Mouse (Mus musculus) urinary bladder, postnatal 10 days (tissue): ENCODE measurements around the gene Abhd14b.

Experiments used
- DNase-seq: peaks from one replicate; pipeline ENCODE4 v3.0.0; 2022; ENCODE audit warnings: low spot score

The Abhd14b gene

DNA sequence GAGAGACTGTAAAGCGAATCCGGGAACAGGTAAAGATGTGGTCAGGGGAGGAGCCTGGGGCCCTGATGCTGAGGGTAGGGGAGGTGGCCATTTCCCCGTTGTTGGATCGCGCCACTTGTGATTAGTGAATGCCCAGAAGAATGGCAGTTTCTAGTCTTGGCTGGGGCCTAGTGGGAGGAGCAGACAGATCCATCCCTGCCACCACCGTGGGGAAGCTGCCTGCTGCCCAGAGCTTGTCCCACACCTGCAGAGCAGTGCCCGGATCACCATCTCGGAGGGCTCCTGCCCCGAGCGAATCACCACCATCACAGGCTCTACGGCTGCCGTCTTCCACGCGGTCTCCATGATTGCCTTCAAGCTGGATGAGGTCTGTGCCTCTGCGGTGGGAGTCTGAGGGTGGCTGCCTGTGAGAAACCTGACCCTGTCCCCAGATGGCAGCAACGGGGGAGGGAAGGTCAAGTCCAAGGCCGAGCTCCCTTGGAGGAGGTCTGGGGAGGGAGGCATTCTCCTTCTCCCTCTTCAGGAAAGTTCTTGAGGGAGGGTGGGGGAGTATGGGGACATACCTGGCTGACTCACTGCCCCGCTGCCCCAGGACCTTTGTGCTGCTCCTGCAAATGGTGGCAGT lies 13.3 kb downstream of the Abhd14b start:
- no peak for DNase-seq

DNA sequence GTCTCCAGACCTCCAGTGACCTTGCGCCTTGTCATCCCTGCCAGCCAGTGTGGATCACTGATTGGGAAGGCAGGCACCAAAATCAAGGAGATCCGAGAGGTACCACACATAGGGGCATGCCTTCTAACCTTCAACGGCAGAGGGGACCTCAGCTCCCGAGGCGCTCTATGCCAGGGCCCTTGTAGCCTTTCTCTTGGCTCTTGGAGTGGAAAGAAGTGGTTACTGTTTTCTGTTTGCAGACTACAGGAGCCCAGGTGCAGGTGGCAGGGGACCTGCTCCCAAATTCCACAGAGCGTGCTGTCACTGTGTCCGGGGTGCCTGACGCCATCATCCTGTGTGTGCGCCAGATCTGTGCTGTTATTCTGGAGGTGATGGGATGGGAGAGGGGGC lies 13.8 kb downstream of the Abhd14b start:
- no peak for DNase-seq

DNA sequence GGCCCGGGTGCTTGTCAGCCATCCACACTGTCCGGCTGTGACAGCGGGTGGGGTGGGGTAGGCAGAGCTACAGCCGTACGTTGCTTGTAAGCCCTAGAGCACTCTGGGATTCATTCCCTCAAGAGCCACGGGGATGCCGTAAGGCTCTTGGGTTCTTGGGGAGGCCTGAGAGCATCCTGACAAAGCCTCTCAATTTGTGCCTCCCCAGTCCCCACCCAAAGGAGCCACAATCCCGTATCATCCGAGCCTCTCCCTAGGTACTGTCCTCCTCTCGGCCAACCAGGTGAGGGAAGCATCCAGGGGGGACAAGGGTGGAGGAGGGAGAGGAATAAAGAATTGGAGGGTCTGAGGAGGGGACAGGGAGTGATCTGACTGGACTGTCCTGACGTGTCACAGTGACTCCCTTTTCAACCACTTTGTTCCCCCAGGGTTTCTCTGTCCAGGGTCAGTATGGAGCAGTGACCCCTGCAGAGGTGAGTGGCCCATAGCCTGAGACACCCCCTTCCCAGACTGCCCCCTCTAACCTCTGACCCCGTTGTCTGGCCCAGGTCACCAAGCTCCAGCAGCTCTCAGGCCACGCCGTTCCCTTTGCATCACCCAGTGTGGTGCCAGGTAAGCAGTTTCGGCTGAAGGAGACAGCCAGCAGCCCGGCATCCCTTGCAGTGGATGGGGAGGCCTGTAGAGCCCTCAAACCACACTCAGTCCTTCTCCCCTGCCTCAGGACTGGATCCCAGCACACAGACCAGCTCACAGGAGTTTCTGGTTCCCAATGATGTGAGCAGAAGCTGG lies 14.6 kb downstream of the Abhd14b start:
- no peak for DNase-seq

DNA sequence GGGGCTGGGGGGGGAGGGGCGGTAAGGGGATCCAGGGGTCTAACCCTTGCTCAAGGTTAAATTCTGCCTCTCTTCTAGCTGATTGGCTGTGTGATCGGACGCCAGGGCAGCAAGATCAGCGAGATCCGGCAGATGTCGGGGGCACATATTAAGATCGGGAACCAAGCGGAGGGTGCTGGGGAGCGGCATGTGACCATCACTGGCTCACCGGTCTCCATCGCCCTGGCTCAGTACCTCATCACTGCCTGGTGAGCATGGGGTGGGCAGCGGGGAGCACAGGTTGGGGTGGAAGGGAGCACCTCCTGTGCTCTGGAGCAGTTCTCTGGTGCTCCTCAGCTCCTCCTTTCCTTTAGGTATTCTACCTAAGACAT lies 15.2 kb downstream of the Abhd14b start:
- DNase-seq, result no peak

DNA sequence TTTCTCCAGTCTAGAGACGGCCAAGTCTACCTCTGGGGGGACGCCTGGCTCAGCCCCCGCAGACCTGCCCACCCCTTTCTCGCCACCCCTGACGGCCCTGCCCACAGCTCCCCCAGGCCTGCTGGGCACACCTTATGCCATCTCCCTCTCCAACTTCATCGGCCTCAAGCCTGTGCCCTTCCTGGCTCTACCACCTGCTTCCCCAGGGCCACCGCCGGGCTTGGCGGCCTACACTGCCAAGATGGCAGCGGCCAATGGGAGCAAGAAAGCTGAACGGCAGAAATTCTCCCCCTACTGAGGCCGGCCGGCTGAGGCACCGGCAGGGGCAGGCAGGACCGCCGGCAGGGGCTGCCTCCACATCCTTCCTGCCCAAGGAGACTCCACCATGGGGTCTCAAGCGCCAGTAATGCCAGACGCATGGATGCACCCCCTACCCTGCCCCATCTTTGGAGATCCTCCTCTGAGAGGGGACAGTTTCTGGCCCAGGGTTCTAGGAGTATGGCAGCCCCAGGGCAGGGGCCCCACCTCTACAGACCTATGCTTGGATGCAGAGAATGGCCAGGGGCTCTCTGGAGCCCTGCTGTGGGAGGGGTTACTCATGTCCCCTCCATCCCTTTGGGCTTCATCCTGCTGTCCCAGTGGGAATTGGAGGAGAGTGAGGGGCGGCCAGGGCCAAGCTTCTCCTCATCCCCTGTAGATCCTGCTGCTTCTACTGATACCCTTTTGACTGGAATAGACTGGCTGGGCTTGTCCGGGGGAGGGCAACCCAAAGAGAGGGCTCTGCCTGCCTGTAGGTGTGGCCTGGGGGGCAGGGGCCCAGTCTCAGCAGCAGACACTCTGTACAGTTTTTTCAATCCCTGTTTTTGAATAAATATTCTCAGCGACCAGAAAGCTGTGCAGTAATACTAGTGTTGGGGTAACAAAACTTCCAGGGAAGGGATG lies 16.1 kb downstream of the Abhd14b start:
- no peak for DNase-seq

DNA sequence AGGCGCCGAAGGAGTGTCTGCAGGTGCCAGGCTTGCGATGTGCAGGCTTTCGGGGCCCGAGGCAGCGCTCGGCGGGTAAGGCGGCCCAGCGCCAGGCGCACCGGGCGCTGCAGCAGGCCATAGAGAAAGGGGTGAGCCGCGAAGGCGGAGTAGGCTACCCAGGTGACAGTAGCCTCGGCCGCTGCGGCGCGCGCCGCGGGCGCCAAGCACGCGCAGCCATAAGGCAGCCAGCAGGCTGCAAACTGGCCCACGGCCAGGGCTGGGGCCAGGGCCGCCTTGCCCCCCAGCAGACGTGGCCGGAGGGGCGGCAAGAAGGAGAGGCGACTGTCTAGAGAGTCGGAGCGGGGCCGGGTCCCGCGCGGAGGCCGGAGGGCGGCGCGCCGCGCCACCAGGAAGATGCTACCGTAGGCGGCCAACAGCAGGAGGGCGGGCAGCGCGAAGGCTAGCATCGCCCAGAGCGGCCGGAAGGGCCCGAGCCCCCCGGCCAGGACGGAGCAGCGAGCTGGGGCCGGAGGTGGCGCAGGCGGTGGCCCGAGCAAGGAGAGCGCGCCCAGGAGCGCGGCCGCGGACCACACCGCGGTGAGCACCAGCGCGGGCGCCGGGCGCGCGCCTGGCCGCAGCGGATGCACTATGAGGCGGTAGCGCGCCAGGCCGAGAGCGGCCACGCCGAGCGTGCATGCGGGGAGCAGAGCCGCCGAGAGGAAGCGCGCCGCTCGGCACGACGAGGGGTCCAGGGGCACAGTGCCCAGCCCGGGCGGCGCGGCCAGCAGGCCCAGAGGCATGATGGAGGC lies 17.7 kb downstream of the Abhd14b start:
- no peak for DNase-seq

DNA sequence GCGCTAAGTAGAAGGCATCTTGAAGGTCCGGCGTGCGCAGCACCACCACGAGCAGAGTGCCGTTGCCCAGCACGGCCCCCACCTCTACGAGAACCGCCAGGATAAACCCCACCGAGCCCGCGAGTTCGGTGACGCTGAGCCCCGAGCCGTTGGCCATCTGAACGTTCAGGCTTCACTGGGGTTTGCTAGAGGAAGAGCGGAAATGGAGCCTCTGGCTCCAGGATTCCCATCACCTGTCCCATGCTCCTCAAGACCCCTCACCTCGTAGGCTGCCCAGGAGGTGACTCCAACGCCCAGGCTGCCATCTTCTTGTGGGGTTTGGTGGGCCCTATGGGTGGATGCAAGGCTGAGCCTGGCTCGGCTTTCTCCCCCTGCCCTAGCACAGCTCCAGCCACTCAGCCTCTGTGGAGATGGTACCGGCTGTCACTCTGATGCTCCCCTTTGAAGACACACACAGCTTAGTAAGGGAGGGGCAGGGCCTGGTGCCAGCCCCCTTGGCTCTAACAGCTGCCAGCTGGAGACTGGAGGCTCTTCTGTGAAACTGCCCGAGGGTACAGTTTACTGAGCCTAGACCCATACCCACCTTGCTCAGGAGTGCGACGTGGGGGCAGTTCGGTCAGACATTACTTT lies 18.4 kb downstream of the Abhd14b start, which contains the start of gene Gpr62:
Gene Gpr62, minus strand, starts transcription at position 368 of the 630 bp plus-strand sequence.
- DNase-seq, result no peak

DNA sequence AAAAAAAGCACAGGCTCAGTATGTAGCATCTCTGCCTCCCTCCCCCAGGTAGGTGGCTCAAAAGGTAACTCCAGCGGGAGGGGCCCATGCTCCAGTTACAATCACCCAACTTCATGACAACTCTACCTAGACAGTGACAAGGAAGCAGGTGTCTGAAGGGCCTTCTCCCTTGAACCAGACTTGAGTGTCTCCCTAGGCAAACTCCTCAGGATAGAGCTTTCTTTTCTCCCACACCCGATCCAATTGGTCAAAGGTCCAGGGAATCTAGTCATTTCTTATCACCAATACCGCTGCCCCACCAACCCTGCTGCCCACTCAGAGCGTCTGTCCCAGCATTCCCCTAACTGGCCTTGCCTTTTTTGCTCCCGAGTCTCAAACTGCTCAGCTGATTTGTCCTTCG lies 19.5 kb downstream of the Abhd14b start:
- DNase-seq, result no peak

DNA sequence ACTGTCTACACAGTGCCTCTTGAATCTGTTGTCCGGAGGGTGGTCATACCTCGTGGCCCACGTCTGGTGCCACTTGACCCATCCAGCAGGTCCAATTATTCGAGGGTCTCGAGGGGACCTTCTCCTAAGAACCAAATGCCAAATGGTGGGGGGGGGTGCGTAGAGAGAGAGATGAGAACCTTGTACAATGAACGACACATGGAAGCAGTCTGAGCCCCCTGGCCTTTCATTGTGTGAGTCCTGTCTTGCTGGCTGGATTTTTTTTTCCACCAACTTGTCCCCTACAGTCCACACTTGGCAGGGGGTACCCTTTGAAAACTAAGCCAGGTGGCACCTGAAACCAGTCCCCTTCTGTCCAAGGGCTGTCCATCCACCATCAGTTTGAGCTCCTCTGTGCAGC lies 20.5 kb downstream of the Abhd14b start:
- no peak for DNase-seq

DNA sequence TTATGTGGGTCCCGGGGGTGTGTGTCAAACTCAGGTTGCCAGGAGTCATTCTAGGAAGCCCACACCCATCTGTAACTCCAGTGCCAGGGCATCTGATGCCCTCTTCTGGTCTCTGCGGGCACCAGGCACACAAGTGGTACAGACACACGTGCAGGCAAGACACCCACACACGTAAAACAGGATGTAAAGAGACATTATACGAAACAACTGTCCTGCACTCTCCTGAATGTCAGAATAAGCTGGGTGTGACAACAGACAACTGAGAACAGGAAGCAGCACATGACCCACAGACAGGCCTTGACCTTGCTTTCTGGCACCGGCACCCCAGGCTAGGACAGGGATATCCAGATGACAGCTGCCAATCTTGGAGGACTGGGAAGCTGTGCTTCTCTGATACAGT lies 22.1 kb downstream of the Abhd14b start:
- DNase-seq, result no peak

DNA sequence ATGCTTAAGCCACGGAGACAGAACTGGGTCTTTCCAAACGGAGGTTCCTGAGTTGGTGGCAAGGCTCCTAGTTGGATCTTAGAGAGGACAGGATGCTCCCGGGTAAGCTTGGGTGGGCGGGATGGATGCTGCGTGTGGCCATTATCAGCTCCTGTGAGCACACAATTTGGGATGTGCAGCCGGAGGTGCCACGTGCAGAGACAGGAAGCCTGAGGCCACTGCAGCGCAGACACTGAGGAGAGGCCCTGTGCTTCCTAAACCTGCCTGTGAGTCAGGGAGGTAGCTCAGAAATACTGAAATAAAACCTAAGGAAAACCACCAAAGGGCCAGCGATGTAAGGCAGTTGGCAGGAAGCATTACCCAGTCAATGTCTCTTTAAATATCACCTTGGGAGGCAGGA lies 22.5 kb downstream of the Abhd14b start:
- no peak for DNase-seq

DNA sequence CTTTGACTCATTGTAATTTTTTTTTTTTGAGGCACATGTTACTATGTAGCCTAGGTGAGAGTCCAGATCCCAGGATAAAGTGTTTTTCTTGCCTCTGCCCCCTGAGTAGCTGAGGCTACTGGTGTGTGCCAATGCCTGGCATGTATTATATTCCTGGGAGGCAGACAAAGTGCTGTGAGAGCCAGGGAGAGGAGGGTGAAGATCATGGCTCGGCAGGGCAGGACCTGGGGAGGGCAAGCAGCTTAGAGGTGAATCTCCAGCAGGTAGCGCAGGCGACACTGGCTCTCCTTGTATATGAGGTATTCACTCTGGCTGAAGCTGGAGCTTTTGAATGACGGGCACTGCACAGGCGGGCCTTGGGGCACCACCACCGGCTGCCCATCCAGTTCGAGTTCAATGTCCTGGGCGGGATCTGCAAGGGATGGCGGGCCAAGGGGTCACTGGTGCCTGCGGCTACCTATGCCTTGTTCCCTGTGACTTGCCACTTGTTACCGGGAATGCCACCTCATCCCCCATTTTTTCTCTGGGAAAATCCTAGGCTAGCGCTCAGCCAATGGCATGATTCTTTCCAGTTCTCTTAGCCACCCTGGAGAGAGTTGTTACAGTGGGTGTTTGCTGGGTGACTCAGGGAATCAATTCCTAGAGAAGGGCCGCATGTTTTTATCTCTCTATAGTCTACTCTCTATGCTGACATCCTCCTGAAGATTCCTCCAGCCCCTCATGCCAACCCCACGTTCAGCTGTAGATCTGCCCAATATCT lies 23.9 kb downstream of the Abhd14b start:
- DNase-seq, result no peak

DNA sequence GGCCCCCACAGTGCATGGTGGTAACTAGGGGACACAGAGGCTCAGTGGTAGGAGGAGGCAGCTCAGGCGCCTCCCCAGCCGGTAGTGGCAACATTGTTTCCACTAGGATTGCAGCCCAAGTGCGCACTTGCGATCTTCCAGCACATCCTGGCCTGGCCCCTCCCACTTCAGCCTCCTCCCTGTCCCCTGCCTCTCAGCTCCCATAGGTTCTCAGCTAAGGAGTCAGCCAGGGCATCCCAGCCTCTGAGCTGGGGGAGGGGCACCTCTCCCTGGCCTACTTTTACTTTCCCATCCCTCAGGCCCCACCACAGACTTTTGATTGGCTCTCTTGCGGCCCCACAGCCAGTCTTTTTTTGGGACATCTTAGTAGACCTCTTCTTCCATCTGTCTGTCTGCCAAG lies 24.6 kb downstream of the Abhd14b start:
- DNase-seq, result no peak

DNA sequence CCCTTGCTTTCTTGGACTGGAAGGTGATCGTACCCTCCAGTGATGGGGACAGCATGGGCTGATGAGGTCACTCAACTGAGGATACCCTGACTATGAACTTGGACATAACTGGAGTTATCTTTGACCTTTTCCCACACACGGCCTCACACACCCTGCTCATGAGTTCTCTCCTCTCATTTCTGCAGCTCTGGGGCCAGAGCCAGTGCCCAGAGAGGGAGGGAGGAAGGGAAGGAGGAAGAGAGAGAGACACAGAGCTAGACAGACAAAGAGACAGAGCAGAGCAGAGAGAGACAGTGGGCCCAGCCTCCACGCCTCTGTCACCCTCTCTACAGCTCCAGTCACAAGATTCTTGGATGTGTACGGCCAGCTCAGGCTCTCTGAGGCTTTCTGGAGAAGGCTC lies 25.1 kb downstream of the Abhd14b start:
- no peak for DNase-seq

DNA sequence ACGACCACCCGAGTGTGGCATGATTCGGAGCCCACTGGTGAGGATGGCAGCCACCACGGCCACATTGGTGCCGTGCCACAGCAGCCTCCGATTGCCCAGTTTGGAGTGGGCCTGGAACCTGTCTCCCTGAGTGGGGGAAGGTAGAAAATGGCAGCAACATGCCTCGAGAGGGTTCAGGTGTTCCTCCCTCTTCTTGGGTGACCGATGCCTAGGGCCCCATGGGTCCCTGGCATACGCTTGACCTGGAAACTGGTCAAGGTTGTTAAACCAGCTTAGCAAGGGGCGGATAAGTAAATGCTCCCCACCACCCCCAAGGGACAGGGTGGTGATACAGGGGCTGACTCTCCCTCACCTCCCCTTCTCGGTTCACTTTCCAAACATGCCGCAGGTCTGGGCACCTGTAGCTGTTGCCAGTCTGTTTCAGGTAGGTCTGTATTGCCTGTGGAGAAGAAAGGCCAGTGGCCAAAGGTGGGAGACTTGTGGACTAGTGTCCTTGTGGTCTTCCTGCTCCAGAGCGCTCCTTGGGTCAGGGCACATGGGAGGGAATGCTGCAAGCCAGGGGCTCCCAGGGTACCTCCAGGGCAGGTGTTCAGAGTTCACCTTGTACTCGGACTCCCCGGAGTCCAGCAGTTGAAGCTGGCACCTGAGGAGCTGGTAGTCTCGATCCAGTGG lies 26.0 kb downstream of the Abhd14b start:
- peak; percentile 8 for DNase-seq

DNA sequence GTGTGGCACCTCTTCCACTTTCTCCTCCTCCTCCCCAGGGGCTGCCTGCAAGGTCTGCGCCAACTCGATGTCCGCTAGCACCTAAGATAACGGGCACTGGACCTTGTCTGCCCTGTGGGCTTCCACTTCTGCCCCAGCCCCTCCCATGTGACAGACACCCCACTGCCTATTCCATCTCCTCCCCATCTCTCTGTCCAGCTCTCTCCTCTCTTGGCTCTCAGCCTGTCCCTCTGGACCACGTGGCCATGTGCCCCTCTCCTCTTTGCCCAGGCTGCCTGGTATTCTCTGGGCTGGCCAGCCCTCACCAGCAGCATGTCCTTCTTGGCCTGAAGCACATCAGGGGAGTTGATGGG lies 26.5 kb downstream of the Abhd14b start:
- peak; percentile 9 for DNase-seq

DNA sequence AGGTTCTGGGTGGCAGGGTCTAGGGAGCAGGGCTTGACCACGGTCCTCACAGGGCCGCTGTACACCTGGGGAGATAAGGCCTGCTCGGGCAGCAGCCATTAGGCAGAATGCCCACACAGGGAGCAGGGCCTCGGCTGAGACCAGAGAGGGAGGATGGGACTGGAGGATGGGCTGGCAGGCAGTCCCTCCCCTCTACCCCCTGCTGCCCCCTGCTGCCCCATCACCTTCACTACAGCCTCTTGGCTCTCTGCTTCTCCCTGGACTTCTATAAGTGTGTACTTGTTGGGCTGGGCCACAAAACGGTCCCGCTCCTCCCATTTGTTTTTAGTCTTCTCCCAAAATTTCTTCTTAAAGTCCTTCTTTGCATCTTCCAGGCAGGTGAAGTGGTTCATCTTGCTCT lies 27.2 kb downstream of the Abhd14b start:
- DNase-seq, result peak; percentile 45

DNA sequence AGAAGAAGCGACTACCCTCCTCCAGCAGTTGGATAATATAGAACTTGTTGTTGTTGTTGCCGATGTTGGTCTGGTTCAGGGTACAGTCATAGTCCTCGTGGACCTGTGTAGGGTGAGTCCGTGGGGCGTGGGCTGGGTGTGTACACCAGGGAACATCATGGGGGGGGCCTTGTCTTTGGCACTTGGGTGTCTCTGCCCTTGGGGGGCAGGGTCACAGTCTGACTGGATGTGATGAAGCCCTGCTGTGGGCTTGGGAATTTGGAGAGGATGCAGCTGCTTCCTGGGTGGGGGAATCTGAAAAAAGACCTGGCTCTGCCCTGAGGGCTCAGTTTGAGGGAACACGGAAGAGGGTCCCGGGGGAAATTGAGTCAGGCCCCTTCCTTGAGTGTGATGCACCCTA lies 27.8 kb downstream of the Abhd14b start:
- peak; percentile 13 for DNase-seq

DNA sequence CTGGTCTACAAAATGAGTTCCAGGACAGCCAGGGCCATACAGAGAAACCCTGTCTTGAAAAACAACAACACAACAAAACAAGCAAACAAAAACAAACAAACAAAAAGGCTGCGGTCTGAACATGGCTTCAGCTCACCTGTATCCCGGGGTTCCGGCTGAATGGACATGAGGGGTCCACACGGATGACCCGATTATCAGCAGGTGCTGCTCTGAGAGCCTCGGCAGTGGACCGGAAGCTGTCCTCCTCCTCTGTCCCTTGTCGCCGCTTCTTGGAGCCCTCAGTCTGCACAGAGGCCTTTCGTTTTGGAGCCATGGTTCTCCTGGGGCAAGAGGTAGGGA lies 28.4 kb downstream of the Abhd14b start, which contains the start of gene Rrp9:
Gene Rrp9, plus strand, starts transcription at position 301 of the 339 bp plus-strand sequence.
- DNase-seq, result peak; percentile 7
